Mouse (Mus musculus): Measurements from ENCODE around the gene Peli1. TPM values are rescaled to one million over a fixed set of nuclear protein-coding genes. Genes with fewer than 3 reads are reported as not detected.

The Peli1 gene
- polyA plus RNA-seq, 1 experiment, result 3.5 TPM

DNA sequence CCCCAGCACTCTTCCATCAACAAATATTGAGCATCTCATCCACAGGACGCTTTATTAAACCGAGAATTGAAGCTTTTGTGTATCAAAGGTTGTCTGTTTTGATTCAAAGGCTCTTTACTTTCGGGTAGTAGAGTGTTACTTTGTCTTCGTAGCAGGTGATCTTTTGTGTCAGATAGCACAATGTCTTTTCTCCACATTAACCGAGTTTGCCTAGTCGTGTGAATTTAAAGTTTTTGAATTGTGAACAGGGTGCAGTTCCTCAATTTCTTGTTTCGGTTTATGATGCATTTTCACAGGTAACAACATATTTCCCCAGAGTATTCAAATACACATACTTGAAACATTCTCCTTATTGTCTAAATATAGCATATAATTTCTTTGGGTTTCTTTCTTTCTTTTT lies 1.5 kb downstream of the Peli1 start:
- Histone ChIP-seq H3K79me3 (ENCODE audit: low read depth) (peaks cover 31% of the 10 kb centered on the region), H3K36me3 (ENCODE audit: control insufficient read depth, insufficient read depth) (no peaks in the 10 kb centered on the region), H3K27me3 (ENCODE audit: control insufficient read depth, insufficient read depth, insufficient read length) (no peaks in the 10 kb centered on the region), H3ac (ENCODE audit: control insufficient read depth, insufficient read length, low read depth) (no peak overlapping the region), H3K79me2 (ENCODE audit: control insufficient read depth, insufficient read depth) (peaks cover 59% of the 10 kb centered on the region), H3K4me3 (ENCODE audit: insufficient read depth, poor library complexity, severe bottlenecking) (peak overlapping the region; percentile 71)
- TF ChIP-seq CTCF (IDR thresholded peaks at IDR 0.05; ENCODE audit: control insufficient read depth, insufficient read depth, insufficient read length) (no peak), CEBPB (IDR thresholded peaks at IDR 0.05; ENCODE audit: low read depth) (no peak), MYOD1 (IDR thresholded peaks at IDR 0.05; ENCODE audit: control insufficient read depth, insufficient read length, low read depth) (no peak), USF1 (IDR thresholded peaks at IDR 0.05; ENCODE audit: low read depth) (no peak), MAX (IDR thresholded peaks at IDR 0.05) (no peak), FOSL1 (IDR thresholded peaks at IDR 0.05; ENCODE audit: insufficient read depth, low read length, poor library complexity, severe bottlenecking) (no peak), MYOG (IDR thresholded peaks at IDR 0.05; ENCODE audit: control insufficient read depth, extremely low read depth, insufficient read length) (no peak)

DNA sequence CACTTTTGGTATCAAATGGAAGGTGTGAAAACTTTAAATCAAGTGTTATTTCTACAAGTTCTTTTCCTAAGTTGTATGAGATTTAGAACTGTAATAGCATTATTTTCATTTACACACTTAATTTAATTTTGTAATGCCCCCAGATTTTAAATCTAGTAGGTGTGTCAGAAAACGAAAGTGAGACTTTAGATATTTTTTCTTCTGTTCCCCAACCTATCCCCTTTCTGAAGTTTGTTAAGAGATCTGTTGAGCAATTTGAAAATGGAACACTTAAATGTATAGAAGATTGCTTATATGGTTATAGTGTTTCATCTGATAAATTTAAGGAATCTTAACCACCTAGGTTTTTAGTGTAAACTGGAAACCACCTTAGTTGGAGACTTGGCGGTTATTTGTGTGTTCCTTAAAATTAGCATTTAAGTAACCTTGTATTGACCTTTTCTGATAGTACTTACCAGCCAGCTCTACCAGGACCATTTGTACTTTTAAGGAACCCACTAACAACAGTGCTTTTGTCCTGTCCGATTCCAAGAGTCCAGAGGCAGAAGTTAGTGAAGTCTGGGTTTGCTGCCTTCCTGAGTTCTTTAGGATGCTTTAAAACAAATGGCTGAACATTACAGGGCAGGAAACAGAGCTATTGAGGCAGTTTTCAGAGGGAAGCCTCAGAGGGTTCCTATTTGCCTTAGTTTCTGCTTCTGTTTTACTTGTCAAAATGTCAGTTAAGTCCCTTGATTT lies 2.2 kb downstream of the Peli1 start:
- Histone ChIP-seq H3K79me2 (ENCODE audit: control insufficient read depth, insufficient read depth) (peaks cover 65% of the 10 kb centered on the region), H3K4me3 (ENCODE audit: insufficient read depth, poor library complexity, severe bottlenecking) (no peak overlapping the region), H3K27me3 (ENCODE audit: control insufficient read depth, insufficient read depth, insufficient read length) (no peaks in the 10 kb centered on the region), H3ac (ENCODE audit: control insufficient read depth, insufficient read length, low read depth) (no peak overlapping the region), H3K79me3 (ENCODE audit: low read depth) (peaks cover 36% of the 10 kb centered on the region), H3K36me3 (ENCODE audit: control insufficient read depth, insufficient read depth) (no peaks in the 10 kb centered on the region)
- no peak for TF ChIP-seq CTCF (IDR thresholded peaks at IDR 0.05; ENCODE audit: control insufficient read depth, insufficient read depth, insufficient read length)
- no peak for TF ChIP-seq MYOD1 (IDR thresholded peaks at IDR 0.05; ENCODE audit: control insufficient read depth, insufficient read length, low read depth)
- TF ChIP-seq CEBPB (IDR thresholded peaks at IDR 0.05; ENCODE audit: low read depth), result no peak
- TF ChIP-seq FOSL1 (IDR thresholded peaks at IDR 0.05; ENCODE audit: insufficient read depth, low read length, poor library complexity, severe bottlenecking), result no peak
- no peak for TF ChIP-seq MAX (IDR thresholded peaks at IDR 0.05)
- TF ChIP-seq USF1 (IDR thresholded peaks at IDR 0.05; ENCODE audit: low read depth), result no peak
- TF ChIP-seq MYOG (IDR thresholded peaks at IDR 0.05; ENCODE audit: control insufficient read depth, extremely low read depth, insufficient read length), result no peak

DNA sequence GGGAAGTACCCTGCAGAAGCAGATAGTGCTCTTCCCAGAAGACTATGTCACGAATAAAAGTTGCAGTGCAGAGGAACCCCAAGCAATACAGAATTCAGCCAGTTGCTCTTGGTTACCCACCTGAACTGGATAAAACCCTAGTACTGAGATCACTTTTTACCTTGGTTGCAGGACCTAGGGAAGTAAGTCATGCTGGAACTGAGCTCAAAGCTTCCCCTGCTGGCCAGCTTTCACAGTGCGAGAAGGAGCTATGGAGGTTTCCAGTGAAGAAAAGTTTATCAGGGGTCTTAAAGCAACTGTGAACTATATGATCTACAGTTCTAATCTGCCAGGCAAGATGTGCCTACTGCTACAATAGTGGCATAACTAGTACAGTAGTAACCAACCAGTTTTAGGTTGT lies 5.5 kb downstream of the Peli1 start:
- TF ChIP-seq USF1 (IDR thresholded peaks at IDR 0.05; ENCODE audit: low read depth) (no peak), MYOG (IDR thresholded peaks at IDR 0.05; ENCODE audit: control insufficient read depth, extremely low read depth, insufficient read length) (no peak), MAX (IDR thresholded peaks at IDR 0.05) (no peak), FOSL1 (IDR thresholded peaks at IDR 0.05; ENCODE audit: insufficient read depth, low read length, poor library complexity, severe bottlenecking) (no peak), MYOD1 (IDR thresholded peaks at IDR 0.05; ENCODE audit: control insufficient read depth, insufficient read length, low read depth) (no peak), CTCF (IDR thresholded peaks at IDR 0.05; ENCODE audit: control insufficient read depth, insufficient read depth, insufficient read length) (no peak), CEBPB (IDR thresholded peaks at IDR 0.05; ENCODE audit: low read depth) (no peak)
- Histone ChIP-seq H3K27me3 (ENCODE audit: control insufficient read depth, insufficient read depth, insufficient read length) (no peaks in the 10 kb centered on the region), H3K4me3 (ENCODE audit: insufficient read depth, poor library complexity, severe bottlenecking) (no peak overlapping the region), H3K79me2 (ENCODE audit: control insufficient read depth, insufficient read depth) (peaks cover 89% of the 10 kb centered on the region), H3K79me3 (ENCODE audit: low read depth) (peaks cover 53% of the 10 kb centered on the region), H3K36me3 (ENCODE audit: control insufficient read depth, insufficient read depth) (no peaks in the 10 kb centered on the region), H3ac (ENCODE audit: control insufficient read depth, insufficient read length, low read depth) (no peak overlapping the region)

DNA sequence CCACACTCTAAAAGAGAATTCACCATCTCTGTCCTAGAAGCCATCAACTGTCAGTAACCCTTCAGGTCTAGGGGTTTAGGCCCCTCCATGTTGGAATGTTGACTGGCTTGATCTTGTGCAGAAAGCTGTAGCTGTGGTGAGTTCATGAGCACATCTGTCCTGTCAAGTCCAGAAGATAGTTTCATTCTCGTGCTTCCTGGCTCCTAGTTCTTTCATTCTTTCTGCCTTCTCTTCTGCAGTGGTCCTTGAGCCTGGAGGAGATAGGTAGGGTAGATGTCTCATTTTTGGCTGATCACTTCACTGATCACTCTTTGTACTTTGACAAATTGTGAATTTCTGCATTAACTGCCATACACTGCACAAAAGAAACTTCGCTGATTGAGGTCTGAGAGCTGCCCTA lies 7.4 kb downstream of the Peli1 start:
- TF ChIP-seq USF1 (IDR thresholded peaks at IDR 0.05; ENCODE audit: low read depth), result no peak
- TF ChIP-seq FOSL1 (IDR thresholded peaks at IDR 0.05; ENCODE audit: insufficient read depth, low read length, poor library complexity, severe bottlenecking), result no peak
- TF ChIP-seq MYOG (IDR thresholded peaks at IDR 0.05; ENCODE audit: control insufficient read depth, extremely low read depth, insufficient read length), result no peak
- TF ChIP-seq CEBPB (IDR thresholded peaks at IDR 0.05; ENCODE audit: low read depth), result no peak
- no peak for TF ChIP-seq CTCF (IDR thresholded peaks at IDR 0.05; ENCODE audit: control insufficient read depth, insufficient read depth, insufficient read length)
- no peak for TF ChIP-seq MYOD1 (IDR thresholded peaks at IDR 0.05; ENCODE audit: control insufficient read depth, insufficient read length, low read depth)
- Histone ChIP-seq H3K79me3 (ENCODE audit: low read depth) (peaks cover 42% of the 10 kb centered on the region), H3K4me3 (ENCODE audit: insufficient read depth, poor library complexity, severe bottlenecking) (no peak overlapping the region)

DNA sequence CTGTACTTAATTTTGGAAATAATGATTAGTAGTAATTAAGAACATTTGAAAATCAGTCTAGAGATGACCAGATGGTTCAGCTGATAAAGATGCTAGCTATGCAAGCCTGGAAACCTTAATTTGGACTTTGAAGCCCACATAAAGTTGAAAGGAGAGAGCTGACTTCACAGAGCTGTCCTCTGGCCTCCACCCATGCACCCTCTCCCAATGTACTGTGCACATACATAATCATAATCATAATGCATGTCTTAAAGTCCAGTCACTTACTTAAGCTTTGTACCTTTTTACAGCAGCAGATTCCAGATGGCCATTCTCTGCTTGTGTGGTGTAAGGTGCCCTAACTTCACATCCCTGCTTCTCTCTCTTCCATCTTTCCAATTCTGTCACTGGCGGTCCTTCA lies 9.6 kb downstream of the Peli1 start:
- peaks cover 81% of the 10 kb centered on the region for H3K79me2 ChIP-seq (ENCODE audit: control insufficient read depth, insufficient read depth)
- H3K4me3 ChIP-seq (ENCODE audit: insufficient read depth, poor library complexity, severe bottlenecking), result no peak overlapping the region
- H3K27me3 ChIP-seq (ENCODE audit: control insufficient read depth, insufficient read depth, insufficient read length), result no peaks in the 10 kb centered on the region
- no peak for TF ChIP-seq MYOD1 (IDR thresholded peaks at IDR 0.05; ENCODE audit: control insufficient read depth, insufficient read length, low read depth)
- no peak for TF ChIP-seq USF1 (IDR thresholded peaks at IDR 0.05; ENCODE audit: low read depth)
- no peak for TF ChIP-seq MYOG (IDR thresholded peaks at IDR 0.05; ENCODE audit: control insufficient read depth, extremely low read depth, insufficient read length)
- no peak for TF ChIP-seq MAX (IDR thresholded peaks at IDR 0.05)
- TF ChIP-seq CEBPB (IDR thresholded peaks at IDR 0.05; ENCODE audit: low read depth), result no peak
- TF ChIP-seq FOSL1 (IDR thresholded peaks at IDR 0.05; ENCODE audit: insufficient read depth, low read length, poor library complexity, severe bottlenecking), result no peak
- no peak for TF ChIP-seq CTCF (IDR thresholded peaks at IDR 0.05; ENCODE audit: control insufficient read depth, insufficient read depth, insufficient read length)
- H3ac ChIP-seq (ENCODE audit: control insufficient read depth, insufficient read length, low read depth), result no peak overlapping the region
- no peaks in the 10 kb centered on the region for H3K36me3 ChIP-seq (ENCODE audit: control insufficient read depth, insufficient read depth)
- peaks cover 40% of the 10 kb centered on the region for H3K79me3 ChIP-seq (ENCODE audit: low read depth)

More for the DNA sequence above, 7.4 kb downstream of the Peli1 start:
- H3K79me2 ChIP-seq (ENCODE audit: control insufficient read depth, insufficient read depth), result peaks cover 89% of the 10 kb centered on the region
- no peaks in the 10 kb centered on the region for H3K27me3 ChIP-seq (ENCODE audit: control insufficient read depth, insufficient read depth, insufficient read length)
- no peak overlapping the region for H3ac ChIP-seq (ENCODE audit: control insufficient read depth, insufficient read length, low read depth)
- H3K36me3 ChIP-seq (ENCODE audit: control insufficient read depth, insufficient read depth), result no peaks in the 10 kb centered on the region

Data from C2C12 (cell line).